Mouse (Mus musculus) heart, postnatal 0 days (tissue): ENCODE measurements around the gene Mia2. TPM values are rescaled to one million over a fixed set of nuclear protein-coding genes. Genes with fewer than 3 reads are reported as not detected.

ENCODE experiments used
- ATAC-seq: fragments of 200-750 bp; cut with Nextera tagmentation; 2 replicates; pipeline ENCODE4 v1.8.0; 2017; ENCODE audit warnings: low read depth, moderate number of reproducible peaks, moderate library complexity; ENCODE audit not compliant: insufficient read depth
- DNase-seq: peaks from one replicate; pipeline ENCODE4 v3.0.0-alpha.2; 2016; ENCODE audit warnings: low spot score
- H3K27ac ChIP-seq: fragments of 300-500 bp; sonication (generic); 2 replicates; pipeline ENCODE4 v1.5.1; 2014; ENCODE audit warnings: low read depth, mild to moderate bottlenecking
- H3K27me3 ChIP-seq: fragments of 300-500 bp; sonication (generic); 2 replicates; pipeline ENCODE4 v1.6.1; 2014; ENCODE audit warnings: low read length, mixed read lengths; ENCODE audit not compliant: control insufficient read depth, insufficient read depth
- H3K36me3 ChIP-seq: fragments of 300-500 bp; sonication (generic); replicated peaks from 2 replicates; pipeline ENCODE4 v1.6.1; 2014; ENCODE audit warnings: low read length, mixed read lengths; ENCODE audit not compliant: control insufficient read depth, insufficient read depth
- H3K4me1 ChIP-seq: fragments of 300-500 bp; sonication (generic); 2 replicates; pipeline ENCODE4 v1.6.1; 2014; ENCODE audit warnings: antibody characterized with exemption; ENCODE audit not compliant: control insufficient read depth, insufficient read depth
- H3K4me2 ChIP-seq: fragments of 300-500 bp; sonication (generic); 2 replicates; pipeline ENCODE4 v1.6.1; 2014; ENCODE audit warnings: low read depth, mild to moderate bottlenecking, low read length, moderate library complexity
- H3K4me3 ChIP-seq: fragments of 300-500 bp; sonication (generic); 2 replicates; pipeline ENCODE4 v1.5.1; 2014; ENCODE audit warnings: low read depth, low read length
- H3K9ac ChIP-seq: fragments of 300-500 bp; sonication (generic); replicated peaks from 2 replicates; pipeline ENCODE4 v1.6.1; 2014; ENCODE audit warnings: low read depth, low read length, mixed read lengths
- H3K9me3 ChIP-seq: fragments of 300-500 bp; sonication (generic); replicated peaks from 2 replicates; pipeline ENCODE4 v1.6.1; 2016; ENCODE audit warnings: low read length; ENCODE audit not compliant: control insufficient read depth
- CTCF ChIP-seq: IDR thresholded peaks from 2 replicates; pipeline ENCODE4 v1.5.1; 2016; ENCODE audit warnings: antibody characterized with exemption, control low read depth, low read depth
- EP300 ChIP-seq: IDR thresholded peaks from 2 replicates; pipeline ENCODE4 v1.6.1; 2016; ENCODE audit warnings: antibody characterized with exemption, low read depth
- WGBS: fragments of 180-500 bp; shearing (Covaris S2); extraction: QIAGEN DNeasy Blood & Tissue Kit; methylation state at CpG from one replicate; pipeline ENCODE4 v1.1.7; 2014; 5-methylcytosine and 5-hydroxymethylcytosine counted together
- polyA plus RNA-seq: library from polyadenylated mRNA; unstranded; fragments of >200 nt; fragmentation: Nextera tagmentation; extraction: Ambion mirVana; gene quantifications from 2 replicates; pipeline ENCODE4 v1.2.1, GENCODE M21; 2015
- total RNA-seq: library from RNA; depleted of rRNA; stranded (reverse); fragments of >200 nt; gene quantifications from 2 replicates; pipeline ENCODE4 v1.2.3, GENCODE M21; 2014; ENCODE audit warnings: low replicate concordance

Gene Mia2
- total and polyA plus RNA-seq, 2 experiments from 2014 or later, result 25.4 to 43.8 TPM

GRCm38 (mm10) chr12:59198750-59199149 is 103.2 kb downstream of the Mia2 start:
- DNase-seq (no peak), ATAC-seq (no peak)
- Histone ChIP-seq H3K4me1 (0 out of 2 replicates have a peak, but pooled peaks cover 7% of the 10 kb centered on the region), H3K36me3 (peaks cover 28% of the 10 kb centered on the region), H3K27me3 (no peaks in the 10 kb centered on the region), H3K4me3 (no peak overlapping the region), H3K9me3 (no peaks in the 10 kb centered on the region), H3K9ac (no peak overlapping the region), H3K4me2 (no peak overlapping the region), H3K27ac (no peak overlapping the region)
- TF ChIP-seq EP300 (no peak), CTCF (no peak)
- 55% methylated on average over 4 of the region's 4 CpGs for WGBS

- no peak for ATAC-seq
- Histone ChIP-seq H3K4me1 (0 out of 2 replicates have a peak, but pooled peaks cover 7% of the 10 kb centered on the region), H3K27ac (no peak overlapping the region), H3K9me3 (no peaks in the 10 kb centered on the region), H3K9ac (no peak overlapping the region), H3K27me3 (no peaks in the 10 kb centered on the region), H3K4me2 (no peak overlapping the region), H3K4me3 (no peak overlapping the region), H3K36me3 (peaks cover 33% of the 10 kb centered on the region)
- 78% methylated on average over 2 of the region's 2 CpGs for WGBS
- DNase-seq, result no peak
- TF ChIP-seq EP300, result no peak
- no peak for TF ChIP-seq CTCF
These were observed 103.8 kb downstream of the Mia2 start for GRCm38 (mm10) chr12:59199361-59199760.

- Histone ChIP-seq H3K4me1 (peaks cover 13% of the 10 kb centered on the region), H3K4me3 (no peak overlapping the region), H3K36me3 (peaks cover 21% of the 10 kb centered on the region), H3K9me3 (no peaks in the 10 kb centered on the region), H3K9ac (no peak overlapping the region), H3K27ac (no peak overlapping the region), H3K27me3 (no peaks in the 10 kb centered on the region), H3K4me2 (no peak overlapping the region)
- no peak for DNase-seq
- TF ChIP-seq EP300 (no peak), CTCF (no peak)
- no peak for ATAC-seq
- 91% methylated on average over 6 of the region's 6 CpGs for WGBS
These were observed 110.0 kb downstream of the Mia2 start for GRCm38 (mm10) chr12:59205571-59205970.

GRCm38 (mm10) chr12:59206208-59206999 is 110.8 kb downstream of the Mia2 start:
- Histone ChIP-seq H3K9ac (no peak overlapping the region), H3K9me3 (no peaks in the 10 kb centered on the region), H3K4me1 (peaks cover 13% of the 10 kb centered on the region), H3K36me3 (peaks cover 18% of the 10 kb centered on the region), H3K4me3 (no peak overlapping the region), H3K27ac (peak overlapping the region; percentile 48), H3K4me2 (no peak overlapping the region), H3K27me3 (no peaks in the 10 kb centered on the region)
- WGBS, result 78% methylated on average over 4 of the region's 4 CpGs
- DNase-seq, result no peak
- TF ChIP-seq EP300, result no peak
- TF ChIP-seq CTCF, result no peak
- peak; percentile 27; the same call in 1 of the 2 replicates for ATAC-seq

- H3K4me2 ChIP-seq, result no peak overlapping the region
- TF ChIP-seq EP300, result no peak
- TF ChIP-seq CTCF, result no peak
- H3K36me3 ChIP-seq, result peaks cover 17% of the 10 kb centered on the region
- peaks cover 13% of the 10 kb centered on the region for H3K4me1 ChIP-seq
- no peaks in the 10 kb centered on the region for H3K27me3 ChIP-seq
- ATAC-seq (no peak), DNase-seq (no peak)
- H3K4me3 ChIP-seq, result no peak overlapping the region
- peak overlapping the region; percentile 48; the same call in 1 of the 2 replicates for H3K27ac ChIP-seq
- H3K9ac ChIP-seq, result no peak overlapping the region
- WGBS, result 68% methylated on average over 3 of the region's 3 CpGs
- no peaks in the 10 kb centered on the region for H3K9me3 ChIP-seq
These were observed 111.4 kb downstream of the Mia2 start for GRCm38 (mm10) chr12:59207000-59207390.
